Mouse (Mus musculus) lung, adult 2 months (tissue): Measurements from ENCODE around the gene Tmem150b.

Experiments
- CTCF ChIP-seq: fragments of 200-500 bp; IDR thresholded peaks from 2 replicates; pipeline ENCODE4 v1.5.1; 2011; ENCODE audit warnings: mild to moderate bottlenecking, low read length, control low read depth; ENCODE audit not compliant: insufficient read depth
- POLR2A ChIP-seq: fragments of 200-500 bp; IDR thresholded peaks from 2 replicates; pipeline ENCODE4 v1.6.1; 2011; ENCODE audit warnings: low read depth, mild to moderate bottlenecking, control low read depth, low read length, borderline replicate concordance; ENCODE audit errors: extremely low read depth

DNA sequence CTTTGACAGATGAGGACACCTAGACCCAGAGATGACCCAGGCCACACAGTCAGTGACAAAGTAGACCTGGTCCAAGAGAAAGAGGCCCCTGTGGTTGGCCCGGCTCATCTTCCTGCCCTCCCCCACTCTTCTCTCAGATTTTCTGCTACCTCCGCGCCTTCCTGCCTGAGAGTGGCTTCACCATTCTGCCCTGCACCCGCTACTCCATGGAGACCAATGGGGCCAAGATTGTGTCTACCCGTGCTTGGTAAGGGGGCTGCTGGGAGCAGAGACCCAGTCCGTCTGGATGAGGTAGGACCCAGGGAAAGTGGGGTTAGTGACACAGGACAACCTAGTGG is 17.4 kb upstream of the Tmem150b start:
- TF ChIP-seq CTCF = no peak
- no peak for TF ChIP-seq POLR2A
